Comparison of ENCODE assay signal across 8 mouse cellular contexts in genomic region chr8:88199700-88200601, GRCm38 (mm10). TPM values are rescaled to one million over a fixed set of nuclear protein-coding genes. Genes with fewer than 3 reads are reported as not detected.
DNase-seq lines count a peak whose midpoint lies in the region; ATAC-seq and TF ChIP-seq lines count a peak whose summit lies in the region.

No protein-coding gene starts in this region.

- H3K27me3 ChIP-seq in cerebellum, adult 2 months (ENCODE audit: control insufficient read depth, insufficient read depth, low read length): no peaks in the 10 kb centered on the region
- H3K27me3 ChIP-seq in hindbrain, embryonic 11.5 days (ENCODE audit: control insufficient read depth, insufficient read depth, low read length): no peaks in the 10 kb centered on the region

- H3K9me3 ChIP-seq in hindbrain, embryonic 11.5 days (ENCODE audit: control insufficient read depth, low read length): no peaks in the 10 kb centered on the region

- H3K4me3 ChIP-seq in cerebellum, adult 2 months (replicated peaks; ENCODE audit: insufficient read depth, low read depth, low read length): peak overlapping the region; percentile 78
- peak overlapping the region; percentile 81 for H3K4me3 ChIP-seq in hindbrain, embryonic 11.5 days (ENCODE audit: low read depth, low read length)

- H3K27ac ChIP-seq in cerebellum, adult 2 months (ENCODE audit: insufficient read depth, low read length): peak overlapping the region; percentile 56; the same call in 1 of the 2 replicates
- H3K27ac ChIP-seq in hindbrain, embryonic 11.5 days (ENCODE audit: low read depth, low read length): peak overlapping the region; percentile 93

- H3K36me3 ChIP-seq in hindbrain, embryonic 11.5 days (ENCODE audit: control insufficient read depth, insufficient read depth, low read length): no peaks in the 10 kb centered on the region

- peak; percentile 56 for DNase-seq in Muller cell, postnatal 12 days (ENCODE audit: inconsistent ontology term)
- DNase-seq in cerebellum, adult 2 months: peak; percentile 45 to 58
- peak; percentile 60 for DNase-seq in hindbrain, embryonic 11.5 days (ENCODE audit: low spot score)
- peak; percentile 13 to 42 for DNase-seq in layer of hippocampus, postnatal 14 days (ENCODE audit: low spot score in 2 of 2)
- peak; percentile 61 to 70 for DNase-seq in lung, postnatal 4 days
- DNase-seq in retina, embryonic 14.5 days (ENCODE audit: low spot score): peak; percentile 61
- peak; percentile 49 to 65 for DNase-seq in thymus, postnatal 36 days

- peak; percentile 35 for ATAC-seq in frontal cortex, adult (ENCODE audit: low TSS enrichment)
- ATAC-seq in hindbrain, embryonic 11.5 days (ENCODE audit: low FRiP score): peak; percentile 66

- H3K9ac ChIP-seq in hindbrain, embryonic 11.5 days (ENCODE audit: low read depth, low read length): peak overlapping the region; percentile 87

- H3K4me1 ChIP-seq in cerebellum, adult 2 months (ENCODE audit: control insufficient read depth, insufficient read depth, low read length): peaks cover 2% of the 10 kb centered on the region; the same call in 1 of the 2 replicates
- H3K4me1 ChIP-seq in hindbrain, embryonic 11.5 days (replicated peaks; ENCODE audit: control insufficient read depth, insufficient read depth, low read length): peaks cover 11% of the 10 kb centered on the region

- TF ChIP-seq CTCF in cerebellum, adult 2 months (IDR thresholded peaks at IDR 0.05; ENCODE audit: borderline replicate concordance, insufficient read depth, low read depth, low read length): no peak

- peak overlapping the region; percentile 72 for H3K4me2 ChIP-seq in hindbrain, embryonic 11.5 days (replicated peaks; ENCODE audit: low read depth, low read length)

- no peak for TF ChIP-seq POLR2A in cerebellum, adult 2 months (IDR thresholded peaks at IDR 0.05; ENCODE audit: borderline replicate concordance, insufficient read depth, low read length)

- under 1% methylated on average over 110 of the region's 117 CpGs for WGBS in cerebellum, adult 2 months
- under 1% methylated on average over 74 of the region's 117 CpGs for WGBS in hindbrain, embryonic 11.5 days

RNA-seq across cellular contexts. Expression of gene Tent4b, which starts 0.9 kb away (rescaled TPM):
- polyA plus RNA-seq in cerebellum, adult 2 months (2012; rRNA removed): 27.8 and 29.6 TPM in 2 replicates
- polyA plus RNA-seq in hindbrain, embryonic 11.5 days (2014; fragmentation: Nextera tagmentation; extraction: Ambion mirVana): 12.1 and 14.5 TPM in 2 replicates
- total RNA-seq in layer of hippocampus, postnatal 14 days (2021): 10 to 100 TPM; 31.5 to 33.5 TPM

Comparison
In these comparisons a context has a peak if more than half of its experiments do, and no peak if none do; other contexts are left out.
1. Peak in every context shown above with its lines: DNase-seq, ATAC-seq, H3K4me3 ChIP-seq and H3K27ac ChIP-seq.